Comparison of ENCODE assay signal across 9 mouse cellular contexts in genomic region chr10:115664567-115664966, GRCm38 (mm10).
DNase-seq lines count a peak whose midpoint lies in the region; ATAC-seq and TF ChIP-seq lines count a peak whose summit lies in the region.
"Had no signal": no experiment of that assay in that cellular context is flagged by ENCODE, and none has a peak within 500 bp of the region (broad histone marks: within the 10 kb centered on the region; RNA-seq: fewer than 3 reads in every experiment).

No protein-coding gene starts in this region.

- no peaks in the 10 kb centered on the region for H3K9me3 ChIP-seq in kidney, embryonic 14.5 days (ENCODE audit: control insufficient read depth, low read length)
- no peaks in the 10 kb centered on the region for H3K9me3 ChIP-seq in neural tube, embryonic 13.5 days

- H3K4me3 ChIP-seq in left cerebral cortex, adult 2 months, result peak overlapping the region; percentile 20; the same call in 1 of the 2 replicates
- H3K4me3 ChIP-seq in kidney, embryonic 14.5 days (ENCODE audit: low read length), result no peak overlapping the region
- H3K4me3 ChIP-seq in neural tube, embryonic 13.5 days, result peak overlapping the region; percentile 18

- no peaks in the 10 kb centered on the region for H3K27me3 ChIP-seq in kidney, embryonic 14.5 days (ENCODE audit: control insufficient read depth, insufficient read depth, low read length)
- no peaks in the 10 kb centered on the region for H3K27me3 ChIP-seq in neural tube, embryonic 13.5 days

- H3K9ac ChIP-seq in kidney, embryonic 14.5 days (ENCODE audit: low read depth, low read length), result no peak overlapping the region
- H3K9ac ChIP-seq in neural tube, embryonic 13.5 days, result no peak overlapping the region
- H3K9ac ChIP-seq: liver, embryonic 14.5 days had no signal

- TF ChIP-seq CTCF in left cerebral cortex, adult 2 months (IDR thresholded peaks at IDR 0.05), result no peak

- intact Hi-C loops in left cerebral cortex, adult 2 months (cut with DNase I), result no loop called here
- intact Hi-C loops in left cerebral cortex, postnatal 10 days (cut with DNase I), result no loop called here
- intact Hi-C loops in heart, postnatal 36 days (cut with DNase I), result no loop called here

- DNase-seq in left cerebral cortex, adult 2 months (ENCODE audit: extremely low spot score in 1 of 2, low spot score in 2 of 2), result no peak
- DNase-seq in left cerebral cortex, postnatal 10 days (ENCODE audit: extremely low spot score in 1 of 2, low spot score in 2 of 2), result no peak
- DNase-seq in embryo, embryonic 11 days, result peak; percentile 44
- no peak for DNase-seq in adrenal gland, adult 8-10 months
- DNase-seq in ovary, adult 18-20 months (ENCODE audit: low spot score), result no peak
- DNase-seq in heart, postnatal 36 days, result no peak

- 0 out of 2 replicates have a peak, but pooled peaks have one; percentile 68 for ATAC-seq in kidney, embryonic 14.5 days (ENCODE audit: low FRiP score, low TSS enrichment)
- no peak; the same call in 1 of the 2 replicates for ATAC-seq in neural tube, embryonic 13.5 days (ENCODE audit: low read depth)

- H3K4me2 ChIP-seq in kidney, embryonic 14.5 days (replicated peaks; ENCODE audit: low read depth, low read length), result peak overlapping the region; percentile 9; the same call in 1 of the 2 replicates
- H3K4me2 ChIP-seq in neural tube, embryonic 13.5 days, result peak overlapping the region; percentile 51

- H3K36me3 ChIP-seq in kidney, embryonic 14.5 days (ENCODE audit: control insufficient read depth, insufficient read depth, low read length), result no peaks in the 10 kb centered on the region
- no peaks in the 10 kb centered on the region for H3K36me3 ChIP-seq in neural tube, embryonic 13.5 days

- 61% methylated on average over 19 of the region's 19 CpGs for WGBS in kidney, embryonic 14.5 days
- WGBS in neural tube, embryonic 13.5 days, result 48% methylated on average over 19 of the region's 19 CpGs

- H3K27ac ChIP-seq in left cerebral cortex, adult 2 months, result no peak overlapping the region
- H3K27ac ChIP-seq in kidney, embryonic 14.5 days (ENCODE audit: low read depth, low read length), result no peak overlapping the region
- no peak overlapping the region for H3K27ac ChIP-seq in neural tube, embryonic 13.5 days (replicated peaks)
- H3K27ac ChIP-seq: liver, embryonic 14.5 days had no signal

- no peaks in the 10 kb centered on the region for H3K4me1 ChIP-seq in kidney, embryonic 14.5 days (ENCODE audit: control insufficient read depth, insufficient read depth, low read length)
- 0 out of 2 replicates have a peak, but pooled peaks cover 6% of the 10 kb centered on the region for H3K4me1 ChIP-seq in neural tube, embryonic 13.5 days (replicated peaks)
